Mouse (Mus musculus) hindbrain, embryonic 12.5 days (tissue): ENCODE results near the gene Gm20662. TPM values are rescaled to one million over a fixed set of nuclear protein-coding genes. Genes with fewer than 3 reads are reported as not detected.

ENCODE experiments used
- ATAC-seq: fragments of 200-750 bp; cut with Nextera tagmentation; 2 replicates; pipeline ENCODE4 v1.8.0; 2017; ENCODE audit warnings: moderate TSS enrichment; ENCODE audit not compliant: low FRiP score
- H3K27ac ChIP-seq: fragments of 300-500 bp; sonication (generic); 2 replicates; pipeline ENCODE4 v1.5.1; 2016; ENCODE audit warnings: mild to moderate bottlenecking
- H3K27me3 ChIP-seq: fragments of 300-500 bp; sonication (generic); 2 replicates; pipeline ENCODE4 v1.6.1; 2016; ENCODE audit warnings: mild to moderate bottlenecking
- H3K36me3 ChIP-seq: fragments of 300-500 bp; sonication (generic); 2 replicates; pipeline ENCODE4 v1.6.1; 2016; ENCODE audit warnings: mild to moderate bottlenecking
- H3K4me1 ChIP-seq: fragments of 300-500 bp; sonication (generic); 2 replicates; pipeline ENCODE4 v1.6.1; 2016
- H3K4me2 ChIP-seq: fragments of 300-500 bp; sonication (generic); replicated peaks from 2 replicates; pipeline ENCODE4 v1.6.1; 2016; ENCODE audit warnings: mild to moderate bottlenecking
- H3K4me3 ChIP-seq: fragments of 300-500 bp; sonication (generic); 2 replicates; pipeline ENCODE4 v1.5.1; 2016; ENCODE audit warnings: mild to moderate bottlenecking
- H3K9ac ChIP-seq: fragments of 300-500 bp; sonication (generic); 2 replicates; pipeline ENCODE4 v1.6.1; 2016; ENCODE audit warnings: mild to moderate bottlenecking, moderate library complexity
- H3K9me3 ChIP-seq: fragments of 300-500 bp; sonication (generic); replicated peaks from 2 replicates; pipeline ENCODE4 v1.6.1; 2016; ENCODE audit warnings: mild to moderate bottlenecking
- WGBS: fragments of 180-500 bp; shearing (Covaris S2); methylation state at CpG from one replicate; pipeline ENCODE4 v1.1.7; 2016; 5-methylcytosine and 5-hydroxymethylcytosine counted together
- polyA plus RNA-seq: library from polyadenylated mRNA; unstranded; fragments of >200 nt; fragmentation: Nextera tagmentation; extraction: Ambion mirVana; gene quantifications from 2 replicates; pipeline ENCODE4 v1.2.1, GENCODE M21; 2016

Gene Gm20662
- polyA plus RNA-seq, 1 experiment from 2014 or later = not detected

GRCm38 (mm10) chr9:108052885-108053664 is 56.9 kb downstream of the Gm20662 start, which contains the start of gene Amigo3:
TSS of gene Amigo3 (plus strand) at chr9:108053159.
- Histone ChIP-seq H3K9ac (no peak within 1 kb of the TSS), H3K4me3 (no peak within 1 kb of the TSS), H3K27ac (no peak within 1 kb of the TSS), H3K9me3 (no peaks in the 10 kb centered on the region), H3K27me3 (no peaks in the 10 kb centered on the region), H3K36me3 (peaks cover 67% of the 10 kb centered on the region), H3K4me2 (peak within 1 kb of the TSS; percentile 36), H3K4me1 (peaks cover 23% of the 10 kb centered on the region)
- WGBS = 60% methylated on average over 20 of the region's 20 CpGs
- peak; percentile 20; the same call in 1 of the 2 replicates for ATAC-seq

GRCm38 (mm10) chr9:108053665-108054225 is 57.6 kb downstream of the Gm20662 start:
- H3K36me3 ChIP-seq = peaks cover 74% of the 10 kb centered on the region

DNA sequence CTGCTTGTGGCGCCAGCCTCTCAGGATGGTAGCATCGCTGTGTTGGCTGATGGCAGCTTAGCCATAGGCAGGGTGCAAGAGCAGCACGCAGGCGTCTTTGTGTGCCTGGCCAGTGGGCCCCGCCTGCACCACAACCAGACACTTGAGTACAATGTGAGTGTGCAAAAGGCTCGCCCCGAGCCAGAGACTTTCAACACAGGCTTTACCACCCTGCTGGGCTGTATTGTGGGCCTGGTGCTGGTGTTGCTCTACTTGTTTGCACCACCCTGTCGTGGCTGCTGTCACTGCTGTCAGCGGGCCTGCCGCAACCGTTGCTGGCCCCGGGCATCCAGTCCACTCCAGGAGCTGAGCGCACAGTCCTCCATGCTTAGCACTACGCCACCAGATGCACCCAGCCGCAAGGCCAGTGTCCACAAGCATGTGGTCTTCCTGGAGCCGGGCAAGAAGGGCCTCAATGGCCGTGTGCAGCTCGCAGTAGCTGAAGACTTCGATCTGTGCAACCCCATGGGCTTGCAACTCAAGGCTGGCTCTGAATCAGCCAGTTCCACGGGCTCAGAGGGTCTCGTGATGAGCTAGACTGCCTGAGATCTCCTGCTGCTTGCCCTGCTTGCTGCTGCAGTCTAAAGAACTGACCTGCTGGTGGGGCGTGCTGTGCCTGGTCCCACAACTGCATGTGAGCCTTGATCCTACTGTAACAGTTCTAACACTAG is 58.3 kb downstream of the Gm20662 start:
- no peaks in the 10 kb centered on the region for H3K9me3 ChIP-seq
- H3K4me3 ChIP-seq = no peak overlapping the region
- no peak overlapping the region for H3K27ac ChIP-seq
- peaks cover 16% of the 10 kb centered on the region for H3K4me1 ChIP-seq
- H3K36me3 ChIP-seq = peaks cover 82% of the 10 kb centered on the region
- ATAC-seq = no peak
- H3K4me2 ChIP-seq = no peak overlapping the region
- WGBS = 92% methylated on average over 22 of the region's 22 CpGs
- no peak overlapping the region for H3K9ac ChIP-seq
- H3K27me3 ChIP-seq = no peaks in the 10 kb centered on the region

More at GRCm38 (mm10) chr9:108053665-108054225, 57.6 kb downstream of the Gm20662 start:
- Histone ChIP-seq H3K4me2 (no peak overlapping the region), H3K9ac (no peak overlapping the region), H3K4me1 (peaks cover 17% of the 10 kb centered on the region), H3K27ac (no peak overlapping the region), H3K9me3 (no peaks in the 10 kb centered on the region), H3K27me3 (no peaks in the 10 kb centered on the region), H3K4me3 (no peak overlapping the region)
- ATAC-seq = no peak
- 92% methylated on average over 15 of the region's 15 CpGs for WGBS

DNA sequence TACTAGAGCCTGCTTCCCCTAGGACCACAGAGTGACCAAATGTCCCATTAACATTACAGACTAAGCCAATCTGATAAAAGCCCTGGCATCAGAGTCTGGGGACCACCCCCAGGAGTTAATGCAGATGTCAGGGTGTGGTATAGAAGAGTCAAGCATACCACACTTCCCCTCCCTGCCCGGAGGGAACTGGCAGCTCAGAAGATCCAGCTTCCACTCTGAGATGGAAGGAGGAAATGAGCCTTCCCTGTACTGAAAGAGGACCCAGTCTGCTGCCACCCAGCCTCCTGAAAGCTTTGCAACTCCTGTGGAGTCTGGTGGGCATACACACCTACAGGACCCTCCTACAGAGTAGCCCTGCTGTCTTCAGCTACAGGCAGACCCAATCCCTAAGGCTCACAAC is 58.9 kb downstream of the Gm20662 start:
- Histone ChIP-seq H3K27ac (no peak overlapping the region), H3K9ac (no peak overlapping the region), H3K4me1 (peaks cover 10% of the 10 kb centered on the region), H3K36me3 (peaks cover 87% of the 10 kb centered on the region), H3K27me3 (no peaks in the 10 kb centered on the region), H3K4me2 (no peak overlapping the region), H3K9me3 (no peaks in the 10 kb centered on the region), H3K4me3 (no peak overlapping the region)
- ATAC-seq = no peak
- 81% methylated on average over 1 of the region's 1 CpGs for WGBS

GRCm38 (mm10) chr9:108055661-108056237 is 59.6 kb downstream of the Gm20662 start:
- Histone ChIP-seq H3K9me3 (no peaks in the 10 kb centered on the region), H3K27me3 (no peaks in the 10 kb centered on the region), H3K9ac (no peak overlapping the region), H3K36me3 (peaks cover 84% of the 10 kb centered on the region), H3K27ac (no peak overlapping the region), H3K4me2 (no peak overlapping the region), H3K4me3 (no peak overlapping the region), H3K4me1 (peaks cover 6% of the 10 kb centered on the region; the same call in 1 of the 2 replicates)
- 88% methylated on average over 6 of the region's 6 CpGs for WGBS
- no peak for ATAC-seq

- Histone ChIP-seq H3K36me3 (peaks cover 77% of the 10 kb centered on the region), H3K27ac (no peak overlapping the region)
- WGBS = 75% methylated on average over 28 of the region's 28 CpGs
Measured at GRCm38 (mm10) chr9:108056361-108057261, 60.5 kb downstream of the Gm20662 start.

DNA sequence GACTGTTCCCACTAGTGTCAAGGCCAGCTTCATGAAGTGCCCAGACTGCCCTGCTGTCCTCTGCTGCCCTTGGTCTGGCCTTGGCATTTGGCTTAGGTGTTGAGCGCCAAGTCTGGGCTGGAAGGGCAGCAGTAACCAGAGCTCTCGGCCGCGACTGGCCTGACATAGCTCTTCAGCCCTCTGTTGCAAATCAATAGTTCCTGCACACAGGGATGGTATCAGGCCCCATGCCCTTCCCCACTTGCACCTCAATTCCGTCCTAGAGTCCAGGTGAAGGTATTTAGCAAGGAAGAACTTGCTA is 61.1 kb downstream of the Gm20662 start:
- H3K9me3 ChIP-seq = no peaks in the 10 kb centered on the region
- H3K27ac ChIP-seq = no peak overlapping the region
- ATAC-seq = no peak
- 87% methylated on average over 5 of the region's 5 CpGs for WGBS
- no peak overlapping the region for H3K9ac ChIP-seq
- no peak overlapping the region for H3K4me2 ChIP-seq
- H3K4me3 ChIP-seq = no peak overlapping the region
- peaks cover 77% of the 10 kb centered on the region for H3K36me3 ChIP-seq
- H3K27me3 ChIP-seq = no peaks in the 10 kb centered on the region
- peaks cover 6% of the 10 kb centered on the region; the same call in 1 of the 2 replicates for H3K4me1 ChIP-seq

More at GRCm38 (mm10) chr9:108056361-108057261, 60.5 kb downstream of the Gm20662 start:
- H3K4me1 ChIP-seq = peaks cover 6% of the 10 kb centered on the region; the same call in 1 of the 2 replicates
- H3K9ac ChIP-seq = no peak overlapping the region
- H3K9me3 ChIP-seq = no peaks in the 10 kb centered on the region
- no peaks in the 10 kb centered on the region for H3K27me3 ChIP-seq
- ATAC-seq = no peak
- H3K4me2 ChIP-seq = no peak overlapping the region
- no peak overlapping the region for H3K4me3 ChIP-seq

GRCm38 (mm10) chr9:108058291-108058690 is 62.1 kb downstream of the Gm20662 start:
- Histone ChIP-seq H3K9ac (no peak overlapping the region; the same call in 1 of the 2 replicates), H3K36me3 (peaks cover 86% of the 10 kb centered on the region), H3K4me3 (no peak overlapping the region)

GRCm38 (mm10) chr9:108062142-108062541 is 66.0 kb downstream of the Gm20662 start:
- H3K4me2 ChIP-seq = no peak overlapping the region
- no peaks in the 10 kb centered on the region for H3K4me1 ChIP-seq
- H3K36me3 ChIP-seq = peaks cover 70% of the 10 kb centered on the region
- H3K27me3 ChIP-seq = no peaks in the 10 kb centered on the region
- 0 out of 2 replicates have a peak, but pooled peaks have one; percentile 23 for ATAC-seq
- H3K27ac ChIP-seq = 0 out of 2 replicates have a peak overlapping the region, but pooled peaks have one; percentile 12
- no peaks in the 10 kb centered on the region for H3K9me3 ChIP-seq
- H3K4me3 ChIP-seq = no peak overlapping the region
- H3K9ac ChIP-seq = no peak overlapping the region
- WGBS = 86% methylated on average over 3 of the region's 3 CpGs

More at GRCm38 (mm10) chr9:108058291-108058690, 62.1 kb downstream of the Gm20662 start:
- Histone ChIP-seq H3K4me2 (no peak overlapping the region), H3K27ac (no peak overlapping the region), H3K9me3 (no peaks in the 10 kb centered on the region), H3K4me1 (peaks cover 2% of the 10 kb centered on the region; the same call in 1 of the 2 replicates), H3K27me3 (no peaks in the 10 kb centered on the region)
- WGBS = 96% methylated on average over 9 of the region's 9 CpGs
- no peak for ATAC-seq

GRCm38 (mm10) chr9:108063361-108063760 is 67.2 kb downstream of the Gm20662 start:
- H3K36me3 ChIP-seq = peaks cover 58% of the 10 kb centered on the region
- H3K9ac ChIP-seq = no peak overlapping the region
- 87% methylated on average over 12 of the region's 12 CpGs for WGBS
- no peak overlapping the region for H3K27ac ChIP-seq
- no peaks in the 10 kb centered on the region for H3K4me1 ChIP-seq
- H3K9me3 ChIP-seq = no peaks in the 10 kb centered on the region
- H3K4me3 ChIP-seq = no peak overlapping the region
- no peaks in the 10 kb centered on the region for H3K27me3 ChIP-seq
- H3K4me2 ChIP-seq = no peak overlapping the region
- no peak for ATAC-seq

DNA sequence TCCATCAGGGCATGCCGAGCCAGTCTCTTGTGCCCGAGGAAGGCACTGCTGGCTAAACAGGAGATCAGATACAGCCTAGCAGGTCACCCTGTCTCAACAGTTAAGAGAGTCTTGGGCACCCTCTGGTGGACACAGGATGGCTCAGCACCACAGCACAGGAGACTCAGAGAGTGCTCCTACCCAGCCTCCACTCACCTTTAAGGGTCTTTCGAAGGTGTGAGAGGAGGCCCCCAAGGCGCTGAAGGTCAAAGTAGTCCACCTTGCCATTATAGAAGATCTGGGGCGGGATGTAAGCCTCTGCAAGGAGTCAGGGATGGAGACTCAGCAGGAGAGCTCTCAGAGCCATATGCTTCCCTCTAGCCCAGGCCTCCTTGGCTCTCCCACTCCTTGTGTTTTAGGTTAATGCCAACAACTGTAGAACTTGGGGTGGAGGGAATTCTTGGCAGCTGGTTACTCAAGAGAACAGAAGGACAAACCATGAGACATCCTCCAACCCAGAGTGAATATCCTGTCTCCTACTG is 69.4 kb downstream of the Gm20662 start:
- H3K27me3 ChIP-seq = no peaks in the 10 kb centered on the region
- peaks cover 48% of the 10 kb centered on the region for H3K36me3 ChIP-seq
- H3K4me3 ChIP-seq = no peak overlapping the region
- no peaks in the 10 kb centered on the region for H3K4me1 ChIP-seq
- H3K9ac ChIP-seq = no peak overlapping the region
- no peaks in the 10 kb centered on the region for H3K9me3 ChIP-seq
- 50% methylated on average over 5 of the region's 5 CpGs for WGBS
- no peak overlapping the region for H3K27ac ChIP-seq
- no peak overlapping the region for H3K4me2 ChIP-seq
- ATAC-seq = no peak
